Mouse (Mus musculus): ENCODE results near the gene Smc6. TPM values are rescaled to one million over a fixed set of nuclear protein-coding genes. Genes with fewer than 3 reads are reported as not detected.

Smc6 gene
- polyA plus RNA-seq, 1 experiment from 2014 or later, result 91.1 TPM

DNA sequence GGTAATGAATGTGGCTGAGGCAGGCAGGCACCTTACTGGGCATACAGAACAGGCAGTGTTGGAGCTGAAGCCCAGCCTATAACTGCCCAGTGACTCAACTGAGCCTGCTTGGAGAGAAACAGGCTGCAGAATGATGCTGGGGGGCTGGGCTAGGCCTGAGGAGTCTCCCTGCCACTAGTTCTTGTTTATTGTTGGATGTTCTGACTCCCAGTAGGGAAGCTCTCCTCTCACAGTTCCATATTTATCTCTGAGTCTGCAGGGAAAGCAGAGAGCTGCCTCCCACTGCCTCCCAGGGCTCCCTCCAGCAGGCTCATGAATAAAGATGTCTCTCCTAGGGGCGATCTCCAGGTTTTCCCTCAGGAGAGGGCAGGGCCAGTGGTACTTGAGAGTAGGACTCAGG is 82.7 kb downstream of the Smc6 start:
- H3K4me1 ChIP-seq (replicated peaks; ENCODE audit: control insufficient read depth, insufficient read depth, low read length), result no peaks in the 10 kb centered on the region
- H3K9ac ChIP-seq (ENCODE audit: low read depth, low read length), result no peak overlapping the region
- WGBS, result 6% methylated on average over 1 of the region's 1 CpGs
- DNase-seq (ENCODE audit: low spot score) (no peak), ATAC-seq (replicated peaks; ENCODE audit: low FRiP score) (no peak)
- H3K4me2 ChIP-seq, result no peak overlapping the region
- H3K27ac ChIP-seq (ENCODE audit: low read depth, low read length), result no peak overlapping the region
- H3K36me3 ChIP-seq (ENCODE audit: control insufficient read depth, insufficient read depth, low read length), result no peaks in the 10 kb centered on the region
- no peaks in the 10 kb centered on the region for H3K27me3 ChIP-seq (replicated peaks; ENCODE audit: control insufficient read depth, insufficient read depth, low read length)
- H3K4me3 ChIP-seq (ENCODE audit: low read depth, low read length), result no peak overlapping the region
- no peaks in the 10 kb centered on the region for H3K9me3 ChIP-seq (ENCODE audit: control insufficient read depth, low read length)

GRCm38 (mm10) chr12:11349870-11350269 is 84.2 kb downstream of the Smc6 start:
- Histone ChIP-seq H3K4me2 (no peak overlapping the region), H3K4me1 (replicated peaks; ENCODE audit: control insufficient read depth, insufficient read depth, low read length) (no peaks in the 10 kb centered on the region), H3K27ac (ENCODE audit: low read depth, low read length) (no peak overlapping the region), H3K27me3 (replicated peaks; ENCODE audit: control insufficient read depth, insufficient read depth, low read length) (no peaks in the 10 kb centered on the region), H3K36me3 (ENCODE audit: control insufficient read depth, insufficient read depth, low read length) (no peaks in the 10 kb centered on the region), H3K4me3 (ENCODE audit: low read depth, low read length) (no peak overlapping the region), H3K9me3 (ENCODE audit: control insufficient read depth, low read length) (no peaks in the 10 kb centered on the region), H3K9ac (ENCODE audit: low read depth, low read length) (no peak overlapping the region)
- WGBS, result 53% methylated on average over 5 of the region's 5 CpGs
- ATAC-seq (replicated peaks; ENCODE audit: low FRiP score) (no peak), DNase-seq (ENCODE audit: low spot score) (no peak)

DNA sequence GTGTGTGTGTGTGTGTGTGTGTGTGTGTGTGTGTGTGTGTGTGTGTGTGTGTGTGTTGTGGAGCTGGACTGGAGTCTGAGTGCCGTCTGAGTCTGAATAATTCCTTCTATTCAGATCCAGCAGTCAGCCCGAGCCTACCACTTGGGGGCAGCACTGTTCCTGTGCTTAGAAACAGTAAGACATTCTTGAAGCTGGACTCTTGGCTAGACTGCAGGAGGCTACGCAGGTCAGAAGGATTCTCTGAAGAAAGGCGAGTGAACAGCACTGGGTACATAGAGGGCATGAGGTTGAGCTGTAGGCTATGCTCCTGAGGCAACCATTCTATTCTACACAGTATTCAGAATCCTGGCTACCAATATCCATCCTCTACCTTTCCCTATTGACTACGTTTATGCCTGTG is 85.2 kb downstream of the Smc6 start:
- ATAC-seq (replicated peaks; ENCODE audit: low FRiP score) (no peak), DNase-seq (ENCODE audit: low spot score) (no peak)
- no peaks in the 10 kb centered on the region for H3K27me3 ChIP-seq (replicated peaks; ENCODE audit: control insufficient read depth, insufficient read depth, low read length)
- no peak overlapping the region for H3K27ac ChIP-seq (ENCODE audit: low read depth, low read length)
- no peak overlapping the region for H3K4me2 ChIP-seq
- no peak overlapping the region for H3K9ac ChIP-seq (ENCODE audit: low read depth, low read length)
- H3K4me1 ChIP-seq (replicated peaks; ENCODE audit: control insufficient read depth, insufficient read depth, low read length), result no peaks in the 10 kb centered on the region
- no peak overlapping the region for H3K4me3 ChIP-seq (ENCODE audit: low read depth, low read length)
- H3K36me3 ChIP-seq (ENCODE audit: control insufficient read depth, insufficient read depth, low read length), result no peaks in the 10 kb centered on the region
- 35% methylated on average over 5 of the region's 5 CpGs for WGBS
- no peaks in the 10 kb centered on the region for H3K9me3 ChIP-seq (ENCODE audit: control insufficient read depth, low read length)

DNA sequence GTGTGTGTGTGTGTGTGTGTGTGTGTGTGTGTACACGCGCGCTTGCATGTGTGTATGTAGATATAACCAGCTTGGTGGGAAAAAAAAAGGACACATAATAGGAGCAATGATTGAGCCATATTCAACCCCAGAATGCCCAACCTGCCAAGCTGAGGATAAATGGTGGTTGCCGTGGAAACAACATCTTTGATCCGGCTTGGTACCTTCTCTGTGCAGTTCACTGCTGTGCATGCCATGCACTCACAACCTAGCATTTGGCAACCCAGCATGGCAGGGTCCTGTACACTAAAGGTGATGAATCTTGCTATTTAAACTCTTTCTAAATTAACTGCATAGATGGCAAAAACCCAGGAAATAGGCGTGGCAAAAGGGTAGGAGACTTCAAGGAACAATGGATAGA is 96.7 kb downstream of the Smc6 start:
- Histone ChIP-seq H3K4me1 (replicated peaks; ENCODE audit: control insufficient read depth, insufficient read depth, low read length) (no peaks in the 10 kb centered on the region), H3K27ac (ENCODE audit: low read depth, low read length) (no peak overlapping the region), H3K4me2 (no peak overlapping the region), H3K27me3 (replicated peaks; ENCODE audit: control insufficient read depth, insufficient read depth, low read length) (no peaks in the 10 kb centered on the region), H3K4me3 (ENCODE audit: low read depth, low read length) (no peak overlapping the region), H3K9me3 (ENCODE audit: control insufficient read depth, low read length) (no peaks in the 10 kb centered on the region), H3K9ac (ENCODE audit: low read depth, low read length) (no peak overlapping the region), H3K36me3 (ENCODE audit: control insufficient read depth, insufficient read depth, low read length) (no peaks in the 10 kb centered on the region)
- DNase-seq (ENCODE audit: low spot score) (no peak), ATAC-seq (replicated peaks; ENCODE audit: low FRiP score) (no peak)
- WGBS, result 87% methylated on average over 6 of the region's 6 CpGs

- Histone ChIP-seq H3K9me3 (ENCODE audit: control insufficient read depth, low read length) (no peaks in the 10 kb centered on the region), H3K27me3 (replicated peaks; ENCODE audit: control insufficient read depth, insufficient read depth, low read length) (no peaks in the 10 kb centered on the region), H3K4me3 (ENCODE audit: low read depth, low read length) (no peak overlapping the region), H3K9ac (ENCODE audit: low read depth, low read length) (no peak overlapping the region), H3K4me2 (no peak overlapping the region), H3K27ac (ENCODE audit: low read depth, low read length) (no peak overlapping the region), H3K36me3 (ENCODE audit: control insufficient read depth, insufficient read depth, low read length) (no peaks in the 10 kb centered on the region), H3K4me1 (replicated peaks; ENCODE audit: control insufficient read depth, insufficient read depth, low read length) (no peaks in the 10 kb centered on the region)
- no peak for ATAC-seq (replicated peaks; ENCODE audit: low FRiP score)
- no peak for DNase-seq (ENCODE audit: low spot score)
- WGBS, result 50% methylated on average over 6 of the region's 6 CpGs
Observed at GRCm38 (mm10) chr12:11364870-11365269, 99.2 kb downstream of the Smc6 start.

GRCm38 (mm10) chr12:11367099-11367765 is 101.5 kb downstream of the Smc6 start:
- H3K9me3 ChIP-seq (ENCODE audit: control insufficient read depth, low read length), result no peaks in the 10 kb centered on the region
- no peaks in the 10 kb centered on the region for H3K4me1 ChIP-seq (replicated peaks; ENCODE audit: control insufficient read depth, insufficient read depth, low read length)
- H3K9ac ChIP-seq (ENCODE audit: low read depth, low read length), result no peak overlapping the region
- no peak overlapping the region for H3K4me2 ChIP-seq
- DNase-seq (ENCODE audit: low spot score), result no peak
- no peaks in the 10 kb centered on the region for H3K36me3 ChIP-seq (ENCODE audit: control insufficient read depth, insufficient read depth, low read length)
- H3K27ac ChIP-seq (ENCODE audit: low read depth, low read length), result no peak overlapping the region
- no peak overlapping the region for H3K4me3 ChIP-seq (ENCODE audit: low read depth, low read length)
- WGBS, result 41% methylated on average over 3 of the region's 3 CpGs
- ATAC-seq (replicated peaks; ENCODE audit: low FRiP score), result no peak
- H3K27me3 ChIP-seq (replicated peaks; ENCODE audit: control insufficient read depth, insufficient read depth, low read length), result no peaks in the 10 kb centered on the region

Small RNA genes within 50 kb of the gene (microRNA-seq; reads per million reads assigned to microRNA genes)
- gene Mir7675 (ENCODE audit: borderline number of aligned reads), result not detected

Other genes starting within 250 kb of the Smc6 start
- gene Kcns3, start 114.8 kb upstream of the Smc6 start, polyA plus RNA-seq (2014; fragmentation: Nextera tagmentation; extraction: Ambion mirVana), result 0.36 and 0.48 TPM in 2 replicates
- gene Msgn1, start 56.9 kb upstream of the Smc6 start, polyA plus RNA-seq (2014; fragmentation: Nextera tagmentation; extraction: Ambion mirVana), result not detected in 2 replicates
- gene Gen1, start 85 bp upstream of the Smc6 start, polyA plus RNA-seq (2014; fragmentation: Nextera tagmentation; extraction: Ambion mirVana), result 13.5 and 13.9 TPM in 2 replicates
- gene Vsnl1, start 170.7 kb downstream of the Smc6 start, polyA plus RNA-seq (2014; fragmentation: Nextera tagmentation; extraction: Ambion mirVana), result 4.4 and 5.9 TPM in 2 replicates
- 0.16 and 0.23 TPM in 2 replicates for gene Rad51ap2, start 190.2 kb downstream of the Smc6 start, polyA plus RNA-seq (2014; fragmentation: Nextera tagmentation; extraction: Ambion mirVana)